Mouse (Mus musculus): ENCODE measurements around the gene Fgfr3. TPM values are rescaled to one million over a fixed set of nuclear protein-coding genes. Genes with fewer than 3 reads are reported as not detected.

The Fgfr3 gene
- polyA plus RNA-seq, 1 experiment, result 1.6 TPM

GRCm38 (mm10) chr5:33703999-33704398 is 17.5 kb upstream of the Fgfr3 start:
- Histone ChIP-seq H3K4me3 (replicated peaks; ENCODE audit: control insufficient read depth, low read depth, low read length) (no peak overlapping the region), H3K4me1 (ENCODE audit: control insufficient read depth, insufficient read depth, low read length) (no peaks in the 10 kb centered on the region), H3K27ac (ENCODE audit: control insufficient read depth, insufficient read depth, low read depth, low read length, poor library complexity) (no peak overlapping the region)
- WGBS, result 82% methylated on average over 8 of the region's 8 CpGs
- TF ChIP-seq POLR2A (IDR thresholded peaks at IDR 0.05; ENCODE audit: borderline replicate concordance, control insufficient read depth, low read depth, low read length) (no peak), CTCF (IDR thresholded peaks at IDR 0.05; ENCODE audit: control insufficient read depth, insufficient read depth, low read length) (no peak)

GRCm38 (mm10) chr5:33704945-33705611 is 16.4 kb upstream of the Fgfr3 start:
- Histone ChIP-seq H3K27ac (ENCODE audit: control insufficient read depth, insufficient read depth, low read depth, low read length, poor library complexity) (no peak overlapping the region), H3K4me3 (replicated peaks; ENCODE audit: control insufficient read depth, low read depth, low read length) (no peak overlapping the region), H3K4me1 (ENCODE audit: control insufficient read depth, insufficient read depth, low read length) (no peaks in the 10 kb centered on the region)
- TF ChIP-seq CTCF (IDR thresholded peaks at IDR 0.05; ENCODE audit: control insufficient read depth, insufficient read depth, low read length) (no peak), POLR2A (IDR thresholded peaks at IDR 0.05; ENCODE audit: borderline replicate concordance, control insufficient read depth, low read depth, low read length) (no peak)
- 84% methylated on average over 11 of the region's 11 CpGs for WGBS

- no peak overlapping the region for H3K27ac ChIP-seq (ENCODE audit: control insufficient read depth, insufficient read depth, low read depth, low read length, poor library complexity)
- no peaks in the 10 kb centered on the region for H3K4me1 ChIP-seq (ENCODE audit: control insufficient read depth, insufficient read depth, low read length)
- no peak overlapping the region for H3K4me3 ChIP-seq (replicated peaks; ENCODE audit: control insufficient read depth, low read depth, low read length)
- TF ChIP-seq CTCF (IDR thresholded peaks at IDR 0.05; ENCODE audit: control insufficient read depth, insufficient read depth, low read length), result no peak
- TF ChIP-seq POLR2A (IDR thresholded peaks at IDR 0.05; ENCODE audit: borderline replicate concordance, control insufficient read depth, low read depth, low read length), result no peak
- WGBS, result 75% methylated on average over 9 of the region's 9 CpGs
Measured at GRCm38 (mm10) chr5:33705612-33706349, 15.7 kb upstream of the Fgfr3 start.

- TF ChIP-seq POLR2A (IDR thresholded peaks at IDR 0.05; ENCODE audit: borderline replicate concordance, control insufficient read depth, low read depth, low read length), result no peak
- no peak for TF ChIP-seq CTCF (IDR thresholded peaks at IDR 0.05; ENCODE audit: control insufficient read depth, insufficient read depth, low read length)
- Histone ChIP-seq H3K4me3 (replicated peaks; ENCODE audit: control insufficient read depth, low read depth, low read length) (no peak overlapping the region), H3K4me1 (ENCODE audit: control insufficient read depth, insufficient read depth, low read length) (no peaks in the 10 kb centered on the region), H3K27ac (ENCODE audit: control insufficient read depth, insufficient read depth, low read depth, low read length, poor library complexity) (no peak overlapping the region)
- 59% methylated on average over 1 of the region's 1 CpGs for WGBS
Measured at GRCm38 (mm10) chr5:33706350-33706629, 15.2 kb upstream of the Fgfr3 start.

GRCm38 (mm10) chr5:33707163-33707562 is 14.3 kb upstream of the Fgfr3 start:
- H3K4me3 ChIP-seq (replicated peaks; ENCODE audit: control insufficient read depth, low read depth, low read length), result no peak overlapping the region
- no peak for TF ChIP-seq CTCF (IDR thresholded peaks at IDR 0.05; ENCODE audit: control insufficient read depth, insufficient read depth, low read length)
- no peak for TF ChIP-seq POLR2A (IDR thresholded peaks at IDR 0.05; ENCODE audit: borderline replicate concordance, control insufficient read depth, low read depth, low read length)
- H3K27ac ChIP-seq (ENCODE audit: control insufficient read depth, insufficient read depth, low read depth, low read length, poor library complexity), result no peak overlapping the region
- 70% methylated on average over 4 of the region's 4 CpGs for WGBS
- H3K4me1 ChIP-seq (ENCODE audit: control insufficient read depth, insufficient read depth, low read length), result no peaks in the 10 kb centered on the region

GRCm38 (mm10) chr5:33709037-33709436 is 12.4 kb upstream of the Fgfr3 start:
- TF ChIP-seq CTCF (IDR thresholded peaks at IDR 0.05; ENCODE audit: control insufficient read depth, insufficient read depth, low read length) (no peak), POLR2A (IDR thresholded peaks at IDR 0.05; ENCODE audit: borderline replicate concordance, control insufficient read depth, low read depth, low read length) (no peak)
- Histone ChIP-seq H3K27ac (ENCODE audit: control insufficient read depth, insufficient read depth, low read depth, low read length, poor library complexity) (no peak overlapping the region), H3K4me3 (replicated peaks; ENCODE audit: control insufficient read depth, low read depth, low read length) (no peak overlapping the region), H3K4me1 (ENCODE audit: control insufficient read depth, insufficient read depth, low read length) (no peaks in the 10 kb centered on the region)
- 73% methylated on average over 2 of the region's 2 CpGs for WGBS

GRCm38 (mm10) chr5:33712550-33712949 is 8.9 kb upstream of the Fgfr3 start:
- no peak overlapping the region for H3K4me3 ChIP-seq (replicated peaks; ENCODE audit: control insufficient read depth, low read depth, low read length)
- 67% methylated on average over 2 of the region's 2 CpGs for WGBS
- TF ChIP-seq CTCF (IDR thresholded peaks at IDR 0.05; ENCODE audit: control insufficient read depth, insufficient read depth, low read length), result no peak
- no peak overlapping the region for H3K27ac ChIP-seq (ENCODE audit: control insufficient read depth, insufficient read depth, low read depth, low read length, poor library complexity)
- no peaks in the 10 kb centered on the region for H3K4me1 ChIP-seq (ENCODE audit: control insufficient read depth, insufficient read depth, low read length)

- H3K27ac ChIP-seq (ENCODE audit: control insufficient read depth, insufficient read depth, low read depth, low read length, poor library complexity), result no peak overlapping the region
- H3K4me3 ChIP-seq (replicated peaks; ENCODE audit: control insufficient read depth, low read depth, low read length), result no peak overlapping the region
- WGBS, result 82% methylated on average over 2 of the region's 2 CpGs
- no peaks in the 10 kb centered on the region for H3K4me1 ChIP-seq (ENCODE audit: control insufficient read depth, insufficient read depth, low read length)
- TF ChIP-seq POLR2A (IDR thresholded peaks at IDR 0.05; ENCODE audit: borderline replicate concordance, control insufficient read depth, low read depth, low read length), result no peak
- no peak for TF ChIP-seq CTCF (IDR thresholded peaks at IDR 0.05; ENCODE audit: control insufficient read depth, insufficient read depth, low read length)
Measured at GRCm38 (mm10) chr5:33715182-33715581, 6.3 kb upstream of the Fgfr3 start.

All from bone marrow, adult 2 months (tissue).